Mouse (Mus musculus): ENCODE results near the gene Cacna2d1.

Gene Cacna2d1

DNA sequence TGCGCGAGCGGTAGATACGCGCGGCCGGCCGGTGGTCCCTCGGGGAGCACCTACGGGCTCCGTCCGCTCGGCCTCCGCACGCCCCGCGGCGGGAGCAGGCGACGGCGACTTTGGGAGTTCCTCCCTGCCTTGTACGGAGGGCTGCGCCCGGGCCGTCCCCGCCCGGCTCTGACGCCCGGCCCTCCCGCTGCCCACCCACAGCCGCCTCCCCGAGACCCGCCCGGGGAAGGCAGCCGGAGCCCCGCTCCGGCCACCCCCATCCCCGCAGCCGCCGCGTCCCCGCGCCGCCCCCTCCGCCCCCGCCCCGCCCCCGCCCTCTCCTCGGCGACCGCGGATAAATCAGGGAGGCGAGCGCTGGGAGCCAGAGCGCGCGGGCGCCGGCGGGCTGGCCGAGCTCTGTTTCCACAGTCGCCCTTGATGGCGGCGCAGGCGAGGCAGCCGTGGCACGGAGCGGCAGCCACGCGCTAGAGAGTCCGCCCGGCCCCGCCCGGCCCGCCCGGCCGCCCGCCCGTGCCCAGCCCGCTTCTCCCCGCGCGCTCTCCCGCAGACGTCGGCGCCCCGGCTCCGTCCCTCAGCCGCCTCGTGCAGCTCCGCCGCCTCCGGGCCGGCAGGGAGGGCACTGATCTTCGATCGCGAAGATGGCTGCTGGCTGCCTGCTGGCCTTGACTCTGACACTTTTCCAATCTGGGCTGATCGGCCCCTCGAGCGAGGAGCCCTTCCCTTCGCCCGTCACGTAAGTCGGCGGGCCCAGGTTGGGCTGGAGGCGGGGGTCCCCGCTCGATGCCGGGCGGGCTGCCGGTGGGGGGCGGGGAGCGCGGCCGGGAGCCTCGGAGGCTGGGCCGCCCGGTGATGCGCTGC, at the start of gene Cacna2d1:
Gene Cacna2d1 (plus strand): TSS at position 316 of the 858 bp plus-strand sequence.
- DNase-seq: peak; percentile 33

DNA sequence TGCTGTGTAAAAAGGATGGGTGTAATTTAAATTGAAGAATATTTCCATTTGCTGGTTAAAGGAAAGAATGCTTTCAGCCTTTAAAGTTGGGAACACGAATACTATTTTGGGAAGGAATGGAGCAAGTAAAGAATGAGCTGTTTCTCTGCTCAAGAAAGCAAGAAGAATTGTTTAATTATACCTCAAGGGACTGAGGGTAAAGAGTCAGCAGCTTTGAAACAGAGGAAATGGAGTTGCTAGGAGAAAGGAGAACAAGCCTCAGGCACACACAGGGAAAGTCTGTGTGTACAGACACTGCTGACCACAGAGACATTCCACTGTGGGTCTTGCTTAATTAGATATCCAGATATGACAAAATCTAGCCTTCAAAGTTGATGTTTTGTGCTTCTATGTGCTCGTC, 39.4 kb upstream of the Cacna2d1 start:
- DNase-seq: no peak

DNA sequence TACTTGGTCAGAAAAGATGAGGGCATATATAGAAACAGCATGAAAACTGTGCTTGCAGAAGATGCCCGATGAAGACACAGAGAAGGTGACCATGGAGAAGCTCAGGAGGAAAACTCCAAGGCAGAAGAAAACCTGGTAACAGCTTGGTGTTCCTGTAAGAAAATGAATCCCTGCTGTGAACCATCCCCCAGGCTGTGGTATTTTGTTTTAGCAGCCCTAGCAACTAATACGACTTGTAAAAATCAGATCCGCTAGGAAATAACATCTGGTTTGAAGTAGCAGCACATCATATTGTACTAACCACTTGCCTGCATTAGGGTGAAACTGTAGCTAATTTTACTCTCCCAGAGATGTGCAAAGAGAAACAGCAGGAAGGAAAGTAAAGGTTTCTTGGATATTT, 37.8 kb upstream of the Cacna2d1 start:
- DNase-seq: no peak

DNA sequence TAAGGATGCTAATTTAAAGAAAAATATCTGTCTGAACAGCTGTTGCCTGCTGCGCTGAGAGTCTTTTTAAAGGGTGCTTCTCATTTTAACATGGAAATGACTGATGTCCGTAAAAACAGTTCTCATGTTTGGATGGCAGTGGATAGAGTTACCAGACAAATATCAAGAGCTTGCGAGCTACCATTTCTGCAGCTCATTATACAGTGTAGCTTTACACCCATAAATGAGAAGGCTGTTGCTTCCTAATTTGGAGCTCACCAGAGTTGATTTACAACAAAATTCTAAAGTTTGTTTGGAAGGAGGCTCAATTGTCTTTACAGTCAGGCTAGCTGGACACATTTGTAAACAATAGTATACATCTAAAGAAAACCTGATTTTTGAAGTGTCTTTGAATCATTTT, 28.0 kb upstream of the Cacna2d1 start:
- no peak for DNase-seq

DNA sequence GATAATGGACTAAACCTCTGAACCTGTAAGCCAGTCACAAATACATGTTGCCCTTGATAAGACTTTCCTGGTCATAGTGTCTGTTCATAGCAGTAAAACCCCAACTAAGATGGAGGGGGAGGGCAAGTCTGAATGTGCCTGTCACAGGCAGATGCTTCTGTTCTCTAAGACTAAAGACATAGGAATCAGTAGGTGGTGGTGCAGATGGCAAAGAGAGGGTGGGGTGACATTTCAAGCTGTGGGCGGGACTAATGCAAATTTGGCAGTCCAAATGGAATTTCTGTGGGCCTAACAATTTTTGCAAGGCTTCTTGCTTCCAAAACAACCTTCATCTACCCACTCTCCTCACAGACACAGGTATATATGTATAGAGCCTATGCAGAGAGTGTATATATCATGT, 19.6 kb upstream of the Cacna2d1 start:
- DNase-seq: no peak

DNA sequence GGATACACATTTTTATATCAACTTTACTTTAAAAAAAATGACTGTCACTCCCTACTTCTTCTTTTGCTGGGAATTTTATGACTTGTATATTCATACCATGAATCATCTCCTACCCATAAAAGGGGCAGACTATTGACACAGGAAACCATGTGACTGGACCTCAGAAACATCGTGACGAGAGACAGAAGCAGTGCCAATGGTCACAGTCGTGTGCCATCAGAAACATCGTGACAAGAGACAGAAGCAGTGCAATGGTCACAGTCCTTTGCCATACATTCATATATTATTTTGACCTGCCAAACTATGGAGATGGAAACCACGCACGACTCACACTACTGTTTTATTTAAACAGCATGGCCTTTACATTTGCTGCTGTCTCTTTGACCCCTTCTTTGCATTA, 6.0 kb upstream of the Cacna2d1 start:
- no peak for DNase-seq

DNA sequence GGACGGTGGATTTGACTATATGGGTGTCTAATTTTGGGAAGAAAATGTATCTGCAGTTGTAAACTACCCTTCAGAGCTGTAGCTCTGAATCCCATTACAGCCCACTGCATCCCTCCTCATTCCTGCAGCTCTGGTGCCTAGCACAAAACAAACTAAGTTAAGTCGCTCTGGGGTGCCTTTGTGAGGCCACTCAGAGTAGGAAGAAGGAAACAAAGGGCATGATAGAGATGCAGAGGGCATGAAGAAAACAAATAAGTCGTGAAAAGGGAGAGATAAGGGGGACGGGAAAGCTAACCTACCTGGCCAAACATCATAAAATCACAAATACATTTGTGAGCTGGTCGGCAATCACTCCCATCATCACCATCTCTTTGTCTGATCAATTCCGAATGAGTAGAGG, 1.5 kb upstream of the Cacna2d1 start:
- DNase-seq: no peak

DNA sequence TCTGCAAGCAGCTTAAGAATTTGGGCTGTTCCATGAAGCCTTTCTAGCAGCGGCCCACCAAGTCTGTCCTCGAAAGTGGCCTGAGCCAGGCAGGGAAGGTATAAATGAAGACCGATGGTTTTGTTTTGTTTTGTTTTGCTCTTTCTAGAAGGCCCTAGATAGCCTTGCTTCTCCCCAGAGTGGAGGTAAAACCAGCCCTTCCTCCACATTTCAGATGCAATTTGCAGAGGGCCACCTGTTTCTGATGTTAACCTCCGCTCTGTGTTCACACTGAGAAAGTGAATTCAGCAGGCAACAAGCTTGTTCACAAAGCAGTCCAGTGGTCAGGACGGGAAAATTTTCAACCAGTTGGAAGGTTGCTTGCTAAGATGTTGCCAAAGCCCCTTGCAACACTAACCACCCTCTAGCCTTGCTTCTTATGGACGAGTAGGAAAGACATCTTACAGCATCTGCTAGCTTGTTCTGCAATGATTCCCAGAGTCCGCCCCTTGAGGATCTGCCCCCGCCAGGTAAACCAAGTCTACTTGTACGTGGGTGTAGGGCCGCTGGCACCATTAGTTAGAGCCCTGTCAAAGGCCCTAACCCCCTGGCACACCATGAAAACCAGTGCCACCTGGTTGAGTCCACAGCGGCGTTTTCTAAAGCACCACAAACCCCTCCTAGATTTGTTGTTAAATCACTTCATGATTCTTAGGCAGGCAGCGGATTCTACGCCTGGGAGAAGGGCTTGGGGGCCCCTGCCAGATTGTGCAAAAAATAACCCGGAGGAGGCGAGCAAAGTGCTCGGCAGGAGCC, 713 bp upstream of the Cacna2d1 start:
- DNase-seq: no peak

DNA sequence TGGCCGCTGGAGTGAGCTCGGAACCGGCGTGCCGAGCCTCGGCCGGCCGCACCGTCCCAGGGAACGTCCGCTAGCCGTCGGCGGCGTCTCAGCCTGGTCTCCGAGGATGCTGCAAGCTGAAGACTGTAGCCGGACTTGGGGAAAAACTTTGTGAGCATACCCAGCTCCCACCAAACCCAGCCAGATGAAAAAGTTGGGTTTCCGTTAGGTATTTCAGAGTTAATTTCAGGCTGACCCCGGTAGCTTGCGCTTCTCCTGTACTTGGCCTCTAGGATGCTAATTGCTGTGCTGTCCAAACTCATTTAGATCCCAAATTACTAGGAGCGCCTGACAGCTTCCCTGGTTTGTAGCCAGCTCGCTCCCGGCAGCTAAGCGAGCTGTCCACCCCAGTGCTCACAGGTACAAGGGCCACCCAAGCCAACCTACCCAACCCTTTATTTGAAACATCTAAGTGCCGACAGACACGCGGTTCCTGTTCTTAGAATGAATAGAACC, 790 bp downstream of the Cacna2d1 start:
- no peak for DNase-seq

DNA sequence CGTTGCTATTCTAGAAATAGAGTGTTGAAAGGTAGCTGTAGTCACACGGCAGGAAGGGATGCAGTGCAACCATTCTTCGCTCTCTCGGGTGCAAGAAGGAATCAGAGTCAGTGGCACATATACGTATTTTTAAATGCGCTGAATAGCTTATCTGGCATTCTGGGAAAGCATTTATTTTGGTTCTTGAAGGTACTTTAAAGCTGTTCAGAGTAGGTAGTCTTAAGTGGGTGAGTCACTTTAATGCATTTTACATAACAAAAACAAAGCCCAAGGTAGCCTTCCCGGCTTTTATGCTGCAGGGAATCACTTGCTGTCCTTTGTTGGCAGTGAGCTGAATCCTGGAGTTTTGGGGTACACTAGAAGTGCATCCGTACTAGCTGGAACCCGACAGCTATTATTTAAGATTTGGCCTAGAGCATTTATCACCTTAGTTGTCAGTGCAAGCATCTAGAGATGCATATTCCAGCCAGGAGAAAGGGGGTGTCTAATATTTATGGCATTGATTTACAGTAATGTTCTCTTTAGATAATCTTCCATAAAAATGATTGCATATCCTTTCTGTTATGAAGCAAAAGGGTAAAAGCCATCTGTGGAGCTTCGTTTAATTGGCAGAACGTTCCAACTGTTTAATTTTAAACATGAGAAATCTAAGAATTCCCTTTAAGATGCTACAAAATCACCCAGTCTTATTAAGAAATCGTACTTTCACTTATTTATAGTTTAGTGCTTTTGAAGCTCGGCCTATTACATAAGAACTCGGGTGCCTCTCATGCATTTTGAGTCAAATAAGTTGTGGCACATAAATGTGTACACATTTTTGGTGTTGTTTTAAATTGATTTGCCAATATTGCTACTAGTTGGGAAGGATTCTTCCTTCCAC, 1.6 kb downstream of the Cacna2d1 start:
- DNase-seq: no peak

DNA sequence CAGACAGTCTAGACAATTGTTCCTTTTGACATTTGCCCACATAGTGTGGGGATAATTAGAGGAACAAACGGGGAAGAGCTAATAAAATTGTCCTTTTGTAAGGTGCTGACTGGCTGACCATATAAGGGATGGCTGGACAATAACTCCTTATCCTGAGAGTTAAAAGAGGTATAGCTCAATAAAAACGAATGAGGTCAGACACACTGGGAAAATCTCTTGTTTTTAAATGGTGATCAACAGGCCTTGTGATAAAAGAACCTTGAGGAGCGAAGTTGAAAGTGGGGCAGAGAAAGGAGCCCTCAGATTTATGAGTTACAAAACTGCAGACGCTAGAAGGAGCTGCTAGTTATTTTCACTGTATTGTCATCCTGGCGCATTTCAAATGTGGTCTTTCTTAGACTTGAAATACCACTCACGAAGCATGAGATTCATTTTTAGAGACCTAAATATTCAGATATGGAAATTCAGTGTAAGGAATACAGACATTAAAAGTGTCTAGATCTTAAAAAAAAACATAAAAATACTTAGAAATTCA, 6.8 kb downstream of the Cacna2d1 start:
- no peak for DNase-seq

DNA sequence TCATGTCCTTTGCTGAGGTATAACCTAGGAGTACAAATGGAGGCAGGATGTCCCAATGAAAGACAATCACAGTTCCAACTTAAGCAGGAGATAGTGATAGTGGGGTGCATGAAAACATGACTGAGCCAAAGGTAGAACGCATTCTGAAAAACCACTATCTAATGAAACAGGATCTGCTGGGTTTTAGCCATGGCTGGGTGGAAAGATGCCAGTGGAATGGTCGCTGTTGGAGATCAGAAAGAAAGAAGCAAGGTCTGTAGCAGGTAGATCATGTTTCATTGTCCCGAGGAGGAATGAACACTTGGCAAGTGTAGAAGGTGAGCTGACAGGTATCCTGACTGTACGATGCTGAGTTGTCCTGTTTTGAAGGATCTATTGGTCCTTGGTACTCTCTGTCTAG, 7.6 kb downstream of the Cacna2d1 start:
- DNase-seq: no peak

DNA sequence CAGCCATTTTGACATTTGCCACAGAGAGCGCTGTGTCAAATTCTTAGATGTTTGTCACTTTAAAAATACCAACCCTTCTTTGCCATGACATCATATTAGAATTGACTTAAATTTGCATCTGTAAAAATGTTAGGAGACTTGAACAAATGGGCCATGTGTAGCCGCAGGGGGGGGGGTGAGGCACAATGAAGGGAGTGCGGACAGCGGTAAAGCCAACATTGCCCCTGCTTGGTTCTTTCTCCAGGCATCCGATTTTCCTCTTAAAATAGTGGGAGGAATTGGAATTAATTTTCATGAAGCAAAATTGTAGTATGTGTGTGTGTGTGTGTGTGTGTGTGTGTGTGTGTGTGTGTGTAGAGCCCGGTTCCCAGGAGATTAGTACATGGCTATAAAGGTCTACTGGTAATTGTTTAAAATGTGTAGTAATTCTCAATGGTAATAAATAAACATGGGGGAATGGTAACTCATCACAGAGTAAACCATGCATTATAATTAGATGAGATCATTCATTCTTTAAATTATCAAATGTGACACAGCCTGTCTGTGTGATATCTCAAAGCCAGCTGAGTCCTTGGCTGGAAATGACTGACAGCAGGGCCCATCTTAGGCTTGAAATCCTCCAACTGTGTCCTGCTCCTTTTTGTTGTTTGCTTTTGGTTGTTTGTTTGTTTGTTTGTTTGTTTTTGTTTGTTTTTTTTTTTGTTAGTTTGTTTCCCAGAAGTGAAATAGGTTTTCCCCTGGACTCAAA, 14.0 kb downstream of the Cacna2d1 start:
- no peak for DNase-seq

DNA sequence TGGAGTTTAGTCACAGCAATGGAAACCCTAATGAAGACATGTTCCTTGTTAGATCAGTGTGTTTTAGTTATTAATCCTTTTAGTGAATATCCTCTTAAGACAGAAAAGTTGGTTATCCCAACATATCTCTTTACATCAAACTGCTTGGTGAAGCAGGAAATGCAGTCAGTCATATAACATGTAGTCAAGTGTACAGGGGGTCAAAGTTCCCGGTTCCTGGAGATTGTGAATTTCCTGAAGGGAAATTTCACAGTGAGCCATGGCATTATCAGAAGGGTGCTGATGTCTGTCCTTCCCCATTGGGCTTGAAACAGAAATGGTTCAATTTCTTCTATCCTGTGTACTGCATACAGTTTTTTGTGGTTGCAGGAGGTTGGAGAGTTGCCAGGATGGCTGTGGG, 25.3 kb downstream of the Cacna2d1 start:
- DNase-seq: no peak

DNA sequence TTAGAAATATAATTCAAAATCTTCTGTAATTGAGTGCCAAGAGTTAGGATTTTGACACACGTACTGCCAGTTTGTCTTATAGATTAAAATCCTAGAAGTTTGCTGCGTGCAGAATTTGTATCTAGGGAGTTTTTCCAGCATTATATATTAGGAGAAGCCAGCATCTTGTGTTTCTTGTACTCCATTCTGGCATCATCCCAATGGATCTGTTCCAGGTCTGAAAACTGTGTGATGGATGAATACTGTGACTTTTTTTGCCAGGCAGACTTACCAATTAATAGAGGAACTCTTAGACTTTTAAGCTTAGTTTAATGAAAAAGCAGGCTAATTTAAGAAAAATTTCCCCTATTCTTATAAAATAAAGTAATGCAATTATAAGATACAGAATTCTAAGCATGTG, 27.4 kb downstream of the Cacna2d1 start:
- no peak for DNase-seq

DNA sequence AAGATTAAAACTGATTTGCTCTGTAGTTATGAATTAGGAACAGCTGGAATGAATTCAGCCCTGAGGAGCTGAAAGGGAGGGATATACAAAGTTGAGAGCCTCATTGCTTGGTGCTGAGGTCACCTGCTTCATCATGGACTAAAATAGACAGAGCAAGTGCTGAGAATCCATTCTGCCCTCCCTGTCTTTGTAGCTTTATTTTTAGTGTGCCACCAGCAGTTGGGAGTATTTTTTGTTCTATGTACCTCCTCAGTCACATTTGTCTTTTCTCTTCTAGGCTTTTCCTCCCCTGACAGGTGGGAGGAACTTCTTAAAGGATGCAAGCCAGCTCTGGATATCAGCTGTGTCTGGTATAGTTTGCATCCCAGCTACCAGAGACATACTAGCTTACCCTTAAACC, 32.4 kb downstream of the Cacna2d1 start:
- no peak for DNase-seq

DNA sequence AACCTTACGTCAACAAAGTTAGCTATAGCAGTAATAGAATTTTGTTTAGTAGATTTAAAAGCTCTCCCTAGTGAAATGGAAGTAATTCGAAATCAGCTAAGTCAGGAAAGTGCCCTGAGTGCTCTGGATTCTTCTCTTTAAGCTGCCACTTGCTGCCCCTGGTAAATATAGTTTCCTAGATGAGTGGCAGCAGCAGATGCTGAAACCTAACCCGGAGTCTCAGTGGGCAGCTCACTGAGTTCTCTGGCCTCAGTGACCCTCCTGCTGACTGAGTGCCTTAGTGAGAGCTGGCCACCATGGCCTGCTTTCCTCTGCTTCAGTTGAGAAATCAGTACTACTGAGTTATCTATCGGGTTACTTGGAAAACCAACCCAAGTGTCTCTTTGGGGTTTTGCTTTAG, 37.3 kb downstream of the Cacna2d1 start:
- DNase-seq: no peak

DNA sequence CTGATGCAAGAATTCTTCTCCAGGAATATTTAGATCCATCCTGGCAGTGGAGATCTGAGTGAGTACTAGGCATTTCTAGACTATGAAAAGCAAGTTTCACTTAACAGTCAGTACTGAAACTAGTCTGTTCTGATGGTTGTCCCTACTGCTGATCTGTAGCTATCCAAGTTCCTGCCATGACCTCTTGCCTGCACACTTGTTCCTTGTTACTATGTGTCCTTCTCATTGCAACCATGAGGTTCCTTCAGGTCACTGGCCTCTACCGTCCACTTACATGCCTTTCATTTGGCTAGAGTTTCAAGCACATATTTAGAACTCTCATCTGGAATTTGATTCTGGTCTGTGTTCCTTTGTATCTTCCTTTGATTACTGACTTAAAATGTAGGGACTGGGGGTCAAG, 37.9 kb downstream of the Cacna2d1 start:
- DNase-seq: no peak

DNA sequence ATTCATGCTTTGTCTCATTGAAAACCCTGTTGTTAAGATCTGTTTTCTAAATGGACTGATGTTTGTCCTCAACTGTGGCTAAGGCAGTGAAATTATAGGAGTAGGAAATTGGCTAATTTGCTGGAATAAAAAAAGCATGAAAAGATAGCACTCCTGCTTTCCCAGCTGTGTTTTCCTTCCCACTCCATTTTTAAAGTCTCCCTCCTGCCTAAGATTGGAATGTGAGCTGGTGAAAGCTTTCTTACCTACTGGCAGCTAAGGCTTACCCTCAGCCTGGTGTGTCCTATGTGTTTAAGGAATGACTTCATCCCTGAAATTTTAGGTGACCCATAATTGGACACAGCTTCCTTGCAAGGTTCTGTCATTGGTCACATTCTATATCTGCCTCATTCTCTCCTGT, 40.2 kb downstream of the Cacna2d1 start:
- DNase-seq: no peak

DNA sequence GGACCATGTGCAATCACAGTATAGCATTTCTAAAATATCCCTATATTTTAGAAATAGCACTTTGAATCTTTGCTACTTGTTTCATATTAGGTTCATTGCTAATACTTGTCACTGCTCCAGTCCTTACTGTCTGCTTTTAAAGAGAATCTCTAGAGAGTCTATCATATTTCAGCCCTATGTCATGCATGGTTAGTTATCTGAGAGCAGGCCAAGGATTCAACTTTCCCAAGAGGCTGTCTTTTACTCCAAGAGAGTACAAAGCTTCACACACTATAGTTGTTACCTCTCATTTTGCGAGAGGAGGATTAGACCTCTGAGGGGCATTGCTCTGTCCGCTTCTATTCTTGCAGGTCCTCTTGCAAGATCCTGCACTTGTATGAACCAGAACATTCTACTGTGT, 44.7 kb downstream of the Cacna2d1 start:
- DNase-seq: no peak

DNA sequence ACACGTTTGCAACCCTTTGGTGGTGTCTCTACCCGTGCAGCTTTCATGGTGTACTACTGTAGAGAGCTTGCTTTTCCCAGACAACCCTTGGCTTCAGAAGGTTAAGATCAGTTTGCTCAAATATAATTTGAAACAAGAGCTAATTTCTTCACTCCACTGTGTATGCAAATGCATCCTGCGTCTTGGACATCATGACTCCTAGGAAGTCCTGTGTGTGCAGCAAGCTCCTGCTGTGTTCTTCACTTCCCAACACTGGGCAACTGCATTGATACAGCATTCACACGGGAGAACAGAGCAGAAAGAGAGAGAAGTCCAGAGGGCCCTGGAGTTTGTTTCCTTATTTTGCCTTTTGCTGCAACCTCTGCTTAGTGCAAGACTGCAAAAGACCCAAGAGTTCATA, 48.1 kb downstream of the Cacna2d1 start:
- no peak for DNase-seq

DNA sequence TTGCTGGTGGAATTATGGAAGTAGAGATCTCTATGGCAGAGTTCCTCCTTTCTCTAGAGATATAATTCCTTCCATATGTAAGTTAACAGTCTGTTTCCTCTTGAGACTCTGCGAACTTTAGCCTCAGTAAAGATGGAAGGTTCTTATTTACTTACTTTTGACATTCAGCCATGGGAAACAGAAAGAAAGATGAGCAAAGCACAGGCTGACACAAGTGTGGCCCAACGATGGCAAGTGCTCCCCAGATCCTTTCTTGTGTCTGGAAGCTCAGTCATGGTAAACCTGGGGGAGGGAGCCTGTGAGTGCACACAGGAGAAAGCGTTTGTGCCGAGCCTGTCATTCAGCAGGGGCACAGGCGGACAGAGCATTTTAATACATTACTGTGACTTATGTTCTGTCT, 48.9 kb downstream of the Cacna2d1 start:
- no peak for DNase-seq
